Mouse (Mus musculus) embryonic fibroblast, embryonic 13.5 days (primary cell): ENCODE results near the gene Ndrg4.
A peak's percentile ranks its signal among the peaks of the same experiment; 100 is the strongest.

Experiments used
- CTCF ChIP-seq: IDR thresholded peaks from 2 replicates; pipeline ENCODE4 v1.5.1; 2011; ENCODE audit warnings: mild to moderate bottlenecking, control low read depth, low read length, moderate library complexity, borderline replicate concordance; ENCODE audit not compliant: insufficient read depth
- POLR2A ChIP-seq: IDR thresholded peaks from 2 replicates; pipeline ENCODE4 v1.6.1; 2011; ENCODE audit warnings: low read depth, mild to moderate bottlenecking, control low read depth, low read length, moderate library complexity

GRCm38 (mm10) chr8:95715676-95716531 lies 39.1 kb downstream of the Ndrg4 start, which contains the start of gene Setd6:
- TF ChIP-seq POLR2A = peak; percentile 91
- TF ChIP-seq CTCF = no peak
